Mouse (Mus musculus) liver, embryonic 15.5 days (tissue): ENCODE data around the gene Cxcl10. TPM values are rescaled to one million over a fixed set of nuclear protein-coding genes. Genes with fewer than 3 reads are reported as not detected.

Experiments used
- ATAC-seq: fragments of 200-750 bp; cut with Nextera tagmentation; 2 replicates; pipeline ENCODE4 v1.8.0; 2017; ENCODE audit warnings: moderate number of reproducible peaks, mild to moderate bottlenecking, moderate library complexity; ENCODE audit not compliant: insufficient read depth
- H3K27ac ChIP-seq: fragments of 300-500 bp; sonication (generic); replicated peaks from 2 replicates; pipeline ENCODE4 v1.5.1; 2015; ENCODE audit warnings: mild to moderate bottlenecking, inconsistent platforms
- H3K27me3 ChIP-seq: fragments of 300-500 bp; sonication (generic); 2 replicates; pipeline ENCODE4 v1.6.1; 2015; ENCODE audit warnings: mild to moderate bottlenecking, inconsistent platforms
- H3K36me3 ChIP-seq: fragments of 300-500 bp; sonication (generic); replicated peaks from 2 replicates; pipeline ENCODE4 v1.6.1; 2015; ENCODE audit warnings: moderate library complexity, mild to moderate bottlenecking, inconsistent platforms
- H3K4me1 ChIP-seq: fragments of 300-500 bp; sonication (generic); replicated peaks from 2 replicates; pipeline ENCODE4 v1.6.1; 2015; ENCODE audit warnings: inconsistent platforms
- H3K4me2 ChIP-seq: fragments of 300-500 bp; sonication (generic); 2 replicates; pipeline ENCODE4 v1.6.1; 2015; ENCODE audit warnings: moderate library complexity, mild to moderate bottlenecking, inconsistent platforms
- H3K4me3 ChIP-seq: fragments of 300-500 bp; sonication (generic); replicated peaks from 2 replicates; pipeline ENCODE4 v1.5.1; 2015; ENCODE audit warnings: mild to moderate bottlenecking, inconsistent platforms
- H3K9ac ChIP-seq: fragments of 300-500 bp; sonication (generic); 2 replicates; pipeline ENCODE4 v1.6.1; 2015; ENCODE audit warnings: moderate library complexity, mild to moderate bottlenecking, inconsistent platforms
- H3K9me3 ChIP-seq: fragments of 300-500 bp; sonication (generic); replicated peaks from 2 replicates; pipeline ENCODE4 v1.6.1; 2016; ENCODE audit warnings: inconsistent platforms
- WGBS: fragments of 180-500 bp; shearing (Covaris S2); methylation state at CpG from one replicate; pipeline ENCODE4 v1.1.7; 2015; ENCODE audit warnings: mixed read lengths; ENCODE audit not compliant: insufficient replicate concordance; 5-methylcytosine and 5-hydroxymethylcytosine counted together
- polyA plus RNA-seq: library from polyadenylated mRNA; unstranded; fragments of >200 nt; fragmentation: Nextera tagmentation; extraction: Ambion mirVana; gene quantifications from 2 replicates; pipeline ENCODE4 v1.2.1, GENCODE M21; 2015

The Cxcl10 gene
- polyA plus RNA-seq, result 4.1 and 5.3 TPM in 2 replicates

DNA sequence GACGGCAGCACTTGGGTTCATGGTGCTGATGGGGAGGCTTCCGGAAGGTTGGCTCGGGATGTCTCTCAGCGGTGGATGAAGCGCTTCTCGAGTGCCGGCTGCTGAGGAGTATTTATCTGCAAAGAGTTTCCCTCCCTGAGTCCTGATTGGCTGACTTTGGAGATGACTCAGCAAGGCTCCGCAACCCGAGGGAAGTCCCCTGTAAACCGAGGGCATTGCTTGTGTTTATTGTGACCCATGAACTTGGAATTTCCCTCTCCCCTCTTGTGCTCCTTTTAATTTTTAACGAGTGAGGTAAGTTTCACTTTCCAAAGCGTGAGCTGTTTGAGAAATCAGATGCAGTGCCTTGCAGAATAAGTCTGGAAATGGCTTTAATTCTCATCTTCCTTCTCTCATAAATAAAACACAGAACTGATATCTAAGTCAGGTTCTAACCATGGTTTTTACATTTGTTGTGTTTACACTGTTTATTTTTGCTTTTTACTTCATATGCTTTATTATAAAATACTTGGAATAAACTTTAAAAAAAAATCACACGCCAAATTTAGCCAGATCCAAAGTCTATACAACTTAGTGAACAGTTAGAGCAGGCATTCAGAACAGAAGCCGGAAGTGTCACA is at the start of gene Cxcl10:
Gene Cxcl10 (minus strand): TSS at position 96 of the 620 bp plus-strand sequence.
- ATAC-seq, result peak; percentile 72
- Histone ChIP-seq H3K4me1 (peaks cover 23% of the 10 kb centered on the region), H3K9ac (no peak within 1 kb of the TSS), H3K36me3 (no peaks in the 10 kb centered on the region), H3K27ac (no peak within 1 kb of the TSS), H3K4me3 (peak within 1 kb of the TSS; percentile 26), H3K4me2 (peak within 1 kb of the TSS; percentile 64), H3K27me3 (no peaks in the 10 kb centered on the region; the same call in 1 of the 2 replicates), H3K9me3 (no peaks in the 10 kb centered on the region)
- 13% methylated on average over 14 of the region's 14 CpGs for WGBS

DNA sequence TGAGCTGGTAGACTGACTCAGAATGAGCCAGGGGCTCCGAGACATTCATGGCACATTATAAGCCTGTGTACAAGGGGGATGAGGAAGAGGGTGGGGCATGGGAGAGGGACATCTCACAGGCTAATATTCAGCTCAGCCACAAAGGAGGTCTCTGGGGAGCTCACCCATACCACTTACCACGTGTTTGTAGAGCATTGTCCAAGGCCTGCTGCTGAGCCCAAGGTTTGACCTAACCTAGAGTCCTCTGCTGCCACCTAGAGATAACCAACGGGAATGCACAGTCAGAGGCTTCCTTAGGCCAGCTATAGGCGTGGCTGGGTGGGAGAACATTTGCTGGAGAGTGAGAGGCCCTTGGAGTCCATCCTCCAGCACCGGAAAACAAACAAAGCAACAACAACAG is 49.5 kb upstream of the Cxcl10 start:
- Histone ChIP-seq H3K9me3 (no peaks in the 10 kb centered on the region), H3K4me3 (no peak overlapping the region), H3K9ac (no peak overlapping the region), H3K27ac (no peak overlapping the region), H3K27me3 (peaks cover 6% of the 10 kb centered on the region), H3K4me2 (no peak overlapping the region), H3K36me3 (no peaks in the 10 kb centered on the region), H3K4me1 (peaks cover 46% of the 10 kb centered on the region)
- peak; percentile 57 for ATAC-seq
- 16% methylated on average over 5 of the region's 5 CpGs for WGBS

DNA sequence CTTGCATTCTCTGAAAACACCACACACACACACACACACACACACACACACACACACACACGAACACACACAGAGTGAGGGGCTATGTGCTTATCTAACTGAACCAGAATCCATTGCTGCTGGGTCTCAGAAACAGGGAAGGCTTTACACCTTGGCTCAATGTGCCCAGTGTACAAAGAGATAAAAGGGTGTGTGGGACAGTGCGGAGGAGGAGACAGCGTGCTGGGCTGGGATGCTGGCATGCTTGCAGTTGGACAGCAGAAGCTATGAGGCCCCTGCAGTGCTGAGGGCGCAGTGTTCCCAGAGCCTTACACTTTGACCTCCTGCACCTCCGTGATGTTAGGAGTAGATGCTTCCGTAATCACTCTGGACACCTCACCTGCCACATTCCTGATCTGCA is 47.8 kb upstream of the Cxcl10 start:
- no peaks in the 10 kb centered on the region for H3K36me3 ChIP-seq
- ATAC-seq, result peak; percentile 91
- peak overlapping the region; percentile 64 for H3K27ac ChIP-seq
- H3K4me1 ChIP-seq, result peaks cover 57% of the 10 kb centered on the region
- H3K4me3 ChIP-seq, result no peak overlapping the region
- H3K9me3 ChIP-seq, result no peaks in the 10 kb centered on the region
- no peak overlapping the region for H3K9ac ChIP-seq
- 33% methylated on average over 6 of the region's 6 CpGs for WGBS
- H3K27me3 ChIP-seq, result peaks cover 23% of the 10 kb centered on the region
- H3K4me2 ChIP-seq, result peak overlapping the region; percentile 23

DNA sequence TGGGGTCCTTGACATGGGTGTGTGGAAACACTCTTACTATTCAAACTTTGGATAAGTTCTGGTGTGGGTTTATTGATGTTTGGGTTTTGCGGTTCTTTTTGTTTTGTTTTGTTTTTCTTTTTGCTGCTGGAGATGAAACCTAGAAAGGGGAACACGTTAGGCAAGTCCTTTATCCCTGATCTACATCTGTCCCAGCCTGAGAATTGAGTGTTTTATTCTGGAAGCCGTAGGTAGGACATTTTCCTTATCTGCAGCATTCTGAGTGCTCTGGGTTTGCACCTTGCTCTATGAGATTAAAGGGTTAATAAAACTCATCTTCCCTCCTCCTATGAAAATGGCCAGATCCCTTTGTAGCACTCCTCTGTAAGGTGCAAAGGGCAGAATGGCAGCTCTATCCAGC is 47.1 kb upstream of the Cxcl10 start:
- no peaks in the 10 kb centered on the region for H3K36me3 ChIP-seq
- 35% methylated on average over 3 of the region's 3 CpGs for WGBS
- H3K4me2 ChIP-seq, result peak overlapping the region; percentile 23; the same call in 1 of the 2 replicates
- peak overlapping the region; percentile 64 for H3K27ac ChIP-seq
- no peak overlapping the region for H3K4me3 ChIP-seq
- H3K27me3 ChIP-seq, result peaks cover 30% of the 10 kb centered on the region
- H3K9ac ChIP-seq, result no peak overlapping the region
- 0 out of 2 replicates have a peak, but pooled peaks have one; percentile 2 for ATAC-seq
- H3K4me1 ChIP-seq, result peaks cover 57% of the 10 kb centered on the region
- no peaks in the 10 kb centered on the region for H3K9me3 ChIP-seq

DNA sequence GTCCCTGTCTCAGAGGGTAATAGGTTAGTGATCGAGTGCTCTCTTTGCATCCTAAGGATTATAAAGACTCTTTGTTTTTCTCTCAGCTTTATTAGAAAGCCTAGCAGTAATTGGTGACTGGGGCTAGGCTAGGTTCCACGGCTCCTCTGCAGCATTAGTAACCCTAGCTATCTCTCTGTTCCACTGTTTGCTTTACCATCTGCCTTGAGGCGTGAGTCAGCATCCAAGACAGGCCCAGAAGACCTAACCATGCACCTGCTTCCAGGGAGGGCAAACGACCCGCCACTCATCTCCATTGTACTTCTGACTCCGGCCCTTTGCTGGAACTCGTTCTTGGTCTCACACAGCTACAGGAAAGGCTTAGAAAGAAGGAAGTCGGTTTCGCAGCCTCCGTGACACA is 45.2 kb upstream of the Cxcl10 start:
- WGBS, result 25% methylated on average over 10 of the region's 10 CpGs
- H3K4me2 ChIP-seq, result peak overlapping the region; percentile 40
- no peak overlapping the region for H3K4me3 ChIP-seq
- peaks cover 57% of the 10 kb centered on the region for H3K4me1 ChIP-seq
- no peaks in the 10 kb centered on the region for H3K9me3 ChIP-seq
- no peaks in the 10 kb centered on the region for H3K36me3 ChIP-seq
- no peak overlapping the region for H3K27ac ChIP-seq
- no peak overlapping the region for H3K9ac ChIP-seq
- peaks cover 49% of the 10 kb centered on the region for H3K27me3 ChIP-seq
- ATAC-seq, result no peak

DNA sequence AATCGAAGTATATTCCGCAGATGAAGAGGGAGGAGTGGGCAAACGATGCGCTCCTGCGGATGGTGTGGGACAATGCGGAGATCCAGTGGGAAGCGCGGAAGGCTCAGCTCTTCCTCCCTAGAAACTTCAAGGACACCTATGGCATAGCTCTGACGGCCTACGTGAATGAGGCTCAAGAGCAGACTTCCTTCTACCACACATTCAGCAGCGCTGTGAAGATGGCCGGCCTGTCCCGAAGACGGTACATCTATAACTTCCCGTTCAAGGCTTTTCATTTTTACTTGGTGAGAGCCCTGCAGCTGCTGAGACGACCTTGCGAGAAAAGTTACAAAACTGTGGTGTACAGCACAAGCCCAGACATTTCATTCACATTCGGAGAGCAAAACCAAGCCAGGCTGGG is 43.9 kb upstream of the Cxcl10 start:
- peaks cover 46% of the 10 kb centered on the region for H3K4me1 ChIP-seq
- no peaks in the 10 kb centered on the region for H3K9me3 ChIP-seq
- peaks cover 56% of the 10 kb centered on the region for H3K27me3 ChIP-seq
- H3K27ac ChIP-seq, result no peak overlapping the region
- no peaks in the 10 kb centered on the region for H3K36me3 ChIP-seq
- 31% methylated on average over 18 of the region's 18 CpGs for WGBS
- no peak for ATAC-seq
- H3K9ac ChIP-seq, result 0 out of 2 replicates have a peak overlapping the region, but pooled peaks have one; percentile 25
- peak overlapping the region; percentile 59 for H3K4me2 ChIP-seq
- peak overlapping the region; percentile 35 for H3K4me3 ChIP-seq

DNA sequence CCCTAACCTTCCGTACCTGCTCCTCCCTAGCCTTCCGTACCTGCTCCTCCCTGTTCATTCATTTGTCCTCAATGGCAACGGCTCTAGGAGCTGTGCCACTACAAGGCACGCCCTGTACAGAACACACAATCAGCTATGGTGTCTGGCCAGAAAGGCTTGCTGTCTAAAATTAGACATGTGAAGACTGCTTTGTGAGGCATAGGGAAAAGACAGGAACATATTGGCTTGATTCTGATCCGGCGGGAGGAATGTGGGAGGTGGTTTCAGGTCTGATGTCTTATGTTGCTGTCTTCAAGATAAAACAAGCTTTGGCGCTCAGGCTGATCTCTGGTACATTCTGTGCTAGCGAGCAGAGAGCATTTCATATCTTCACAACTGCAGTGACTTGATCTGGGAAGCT is 41.9 kb upstream of the Cxcl10 start:
- Histone ChIP-seq H3K4me2 (no peak overlapping the region), H3K4me1 (peaks cover 33% of the 10 kb centered on the region), H3K27ac (no peak overlapping the region), H3K9ac (no peak overlapping the region), H3K4me3 (no peak overlapping the region), H3K36me3 (no peaks in the 10 kb centered on the region), H3K27me3 (peaks cover 63% of the 10 kb centered on the region), H3K9me3 (no peaks in the 10 kb centered on the region)
- 56% methylated on average over 8 of the region's 8 CpGs for WGBS
- no peak for ATAC-seq

DNA sequence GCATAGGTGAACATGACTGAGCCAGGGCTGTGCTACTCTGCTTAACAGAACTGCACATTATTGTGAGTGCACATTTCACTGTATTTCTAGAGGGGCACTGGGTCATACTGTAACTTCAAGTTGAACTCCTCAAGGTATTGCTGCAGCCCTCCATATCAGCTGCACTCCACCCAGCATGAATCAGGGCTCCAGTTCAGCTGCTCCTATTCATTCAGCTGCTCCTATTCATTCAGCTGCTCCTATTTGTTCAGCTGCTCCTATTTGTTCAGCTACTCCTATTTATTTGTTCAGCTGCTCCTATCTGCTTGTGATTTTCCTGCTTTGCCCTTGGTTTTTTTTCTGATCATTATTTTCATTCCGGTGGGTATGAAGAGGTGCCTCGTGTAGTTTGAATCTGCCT is 41.3 kb upstream of the Cxcl10 start:
- Histone ChIP-seq H3K36me3 (no peaks in the 10 kb centered on the region), H3K4me2 (no peak overlapping the region), H3K9me3 (no peaks in the 10 kb centered on the region), H3K4me3 (no peak overlapping the region), H3K9ac (no peak overlapping the region), H3K27me3 (peaks cover 63% of the 10 kb centered on the region), H3K27ac (no peak overlapping the region), H3K4me1 (peaks cover 27% of the 10 kb centered on the region)
- WGBS, result 65% methylated on average over 2 of the region's 2 CpGs
- ATAC-seq, result no peak

DNA sequence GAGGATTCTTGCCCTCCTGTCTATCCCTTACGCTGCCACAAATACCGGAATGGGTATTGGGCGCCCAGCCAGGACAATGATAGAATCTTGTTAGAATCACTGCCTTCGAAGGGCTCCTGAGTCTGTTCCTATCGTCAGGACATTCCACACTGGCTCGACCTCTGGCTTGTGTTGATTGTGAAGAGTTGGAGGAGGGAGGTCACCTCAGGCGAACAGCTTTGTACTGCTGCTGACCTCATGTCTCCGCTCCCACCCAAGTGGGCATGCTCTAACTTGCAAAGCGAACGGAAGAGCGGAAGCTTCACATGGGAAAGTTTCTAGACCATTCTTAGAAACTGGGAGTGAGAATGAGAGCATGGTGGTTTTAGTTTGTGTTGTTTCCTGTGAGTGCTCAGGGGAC is 38.7 kb upstream of the Cxcl10 start:
- Histone ChIP-seq H3K4me1 (peaks cover 4% of the 10 kb centered on the region; the same call in 1 of the 2 replicates), H3K4me2 (no peak overlapping the region)
- no peak for ATAC-seq

DNA sequence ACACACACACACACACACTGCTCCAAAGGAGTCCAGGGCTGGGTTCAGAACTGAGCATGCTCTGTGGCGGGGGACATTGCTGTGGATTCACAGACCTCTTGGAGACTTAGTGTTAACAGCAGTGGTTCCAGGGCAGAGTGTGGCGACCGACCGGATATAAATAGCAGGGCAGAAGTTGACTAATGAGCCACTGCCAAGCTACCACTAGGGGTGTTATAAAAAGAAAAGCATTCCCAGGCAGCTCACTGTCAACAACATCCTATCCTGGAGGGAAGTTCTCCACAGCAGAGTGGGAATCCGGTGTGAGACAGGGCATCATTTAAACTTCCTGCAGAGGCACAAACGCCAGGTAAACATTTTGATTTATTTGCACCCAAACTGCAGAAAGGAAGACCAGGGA is 38.0 kb upstream of the Cxcl10 start:
- no peak for ATAC-seq
- H3K9ac ChIP-seq, result no peak overlapping the region
- no peak overlapping the region for H3K4me3 ChIP-seq
- H3K9me3 ChIP-seq, result no peaks in the 10 kb centered on the region
- H3K4me1 ChIP-seq, result peaks cover under 1% of the 10 kb centered on the region; the same call in 1 of the 2 replicates
- H3K27me3 ChIP-seq, result peaks cover 42% of the 10 kb centered on the region
- H3K36me3 ChIP-seq, result no peaks in the 10 kb centered on the region
- H3K27ac ChIP-seq, result no peak overlapping the region
- H3K4me2 ChIP-seq, result no peak overlapping the region
- 21% methylated on average over 6 of the region's 6 CpGs for WGBS

More for the DNA sequence above, 38.7 kb upstream of the Cxcl10 start:
- H3K4me3 ChIP-seq, result no peak overlapping the region
- no peaks in the 10 kb centered on the region for H3K36me3 ChIP-seq
- no peaks in the 10 kb centered on the region for H3K9me3 ChIP-seq
- H3K27ac ChIP-seq, result no peak overlapping the region
- H3K9ac ChIP-seq, result no peak overlapping the region
- peaks cover 50% of the 10 kb centered on the region for H3K27me3 ChIP-seq
- 63% methylated on average over 11 of the region's 11 CpGs for WGBS

DNA sequence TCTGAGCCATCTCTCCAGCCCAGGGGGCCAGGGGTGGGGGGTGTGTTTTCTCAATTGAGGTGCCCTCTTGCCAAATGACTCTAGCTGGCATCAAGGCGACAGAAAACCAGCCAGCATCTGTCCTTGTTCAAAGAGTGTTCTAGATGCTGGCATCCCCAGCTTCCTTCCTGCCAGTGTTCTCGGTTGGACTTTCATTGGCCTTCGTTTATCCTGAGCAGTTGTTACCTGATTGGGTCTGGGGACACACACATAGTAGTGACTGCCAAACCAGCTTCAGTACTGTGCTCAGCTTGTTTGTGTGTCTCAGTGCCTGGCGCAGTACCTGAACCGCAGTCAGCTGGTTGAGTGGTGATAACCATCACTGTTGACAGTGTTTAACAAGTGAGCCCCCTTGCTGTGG is 37.4 kb upstream of the Cxcl10 start:
- 72% methylated on average over 5 of the region's 5 CpGs for WGBS
- H3K9ac ChIP-seq, result no peak overlapping the region
- no peaks in the 10 kb centered on the region for H3K36me3 ChIP-seq
- peaks cover 3% of the 10 kb centered on the region; the same call in 1 of the 2 replicates for H3K4me1 ChIP-seq
- H3K4me2 ChIP-seq, result no peak overlapping the region
- H3K27me3 ChIP-seq, result peaks cover 36% of the 10 kb centered on the region
- no peak overlapping the region for H3K27ac ChIP-seq
- ATAC-seq, result no peak
- no peak overlapping the region for H3K4me3 ChIP-seq
- H3K9me3 ChIP-seq, result no peaks in the 10 kb centered on the region

DNA sequence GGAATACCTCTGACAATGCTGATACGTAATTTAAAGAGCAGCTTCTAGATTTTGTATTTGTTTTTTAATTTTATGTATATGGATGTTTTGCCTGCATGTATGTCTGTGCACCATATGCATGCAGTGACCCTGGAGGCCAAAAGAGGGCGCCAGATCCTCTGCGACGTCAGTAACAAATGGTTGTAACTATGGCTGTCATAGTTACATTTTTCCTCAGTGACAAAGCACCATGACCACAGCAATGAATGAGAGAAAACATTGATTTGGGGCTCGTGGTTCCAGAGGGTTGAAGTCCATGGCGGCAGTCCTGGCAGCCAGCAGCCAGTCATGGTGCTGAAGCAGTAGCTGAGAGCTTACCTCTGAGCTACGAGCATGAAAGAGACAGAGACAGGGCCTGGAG is 36.2 kb upstream of the Cxcl10 start:
- Histone ChIP-seq H3K9ac (no peak overlapping the region), H3K36me3 (no peaks in the 10 kb centered on the region), H3K4me2 (no peak overlapping the region), H3K4me3 (no peak overlapping the region), H3K27me3 (peaks cover 24% of the 10 kb centered on the region), H3K27ac (no peak overlapping the region), H3K9me3 (no peaks in the 10 kb centered on the region), H3K4me1 (peaks cover 3% of the 10 kb centered on the region; the same call in 1 of the 2 replicates)
- ATAC-seq, result no peak
- 34% methylated on average over 7 of the region's 7 CpGs for WGBS
